Mouse (Mus musculus): ENCODE results near the gene Zbtb7b.

Gene Zbtb7b

GRCm38 (mm10) chr3:89388901-89389740 is 5.5 kb downstream of the Zbtb7b start:
- peak; percentile 42 to 71 for DNase-seq (ENCODE audit: low spot score in 2 of 2)

- peak; percentile 77 to 82 for DNase-seq (ENCODE audit: low spot score in 2 of 2)
These were observed 6.3 kb downstream of the Zbtb7b start for GRCm38 (mm10) chr3:89388134-89388881.

GRCm38 (mm10) chr3:89387632-89388031 is 6.9 kb downstream of the Zbtb7b start:
- DNase-seq (ENCODE audit: low spot score in 2 of 2): peak in 1 of 2 experiments; percentile 38

GRCm38 (mm10) chr3:89386438-89387420 is 7.8 kb downstream of the Zbtb7b start:
- no peak for DNase-seq (ENCODE audit: low spot score in 2 of 2)

- DNase-seq (ENCODE audit: low spot score in 2 of 2): no peak
These were observed 9.1 kb downstream of the Zbtb7b start for GRCm38 (mm10) chr3:89385451-89385850.

- DNase-seq (ENCODE audit: low spot score in 2 of 2): no peak
These were observed 10.1 kb downstream of the Zbtb7b start for GRCm38 (mm10) chr3:89384331-89385076.

GRCm38 (mm10) chr3:89383651-89384255 is 10.8 kb downstream of the Zbtb7b start:
- no peak for DNase-seq (ENCODE audit: low spot score in 2 of 2)

GRCm38 (mm10) chr3:89382950-89383349 is 11.6 kb downstream of the Zbtb7b start:
- DNase-seq (ENCODE audit: low spot score in 2 of 2): no peak

- no peak for DNase-seq (ENCODE audit: low spot score in 2 of 2)
These were observed 12.3 kb downstream of the Zbtb7b start for GRCm38 (mm10) chr3:89382033-89382882.

- DNase-seq (ENCODE audit: low spot score in 2 of 2): no peak
These were observed 13.3 kb downstream of the Zbtb7b start for GRCm38 (mm10) chr3:89381233-89381632.

GRCm38 (mm10) chr3:89380711-89381110 is 13.9 kb downstream of the Zbtb7b start:
- DNase-seq (ENCODE audit: low spot score in 2 of 2): no peak

- no peak for DNase-seq (ENCODE audit: low spot score in 2 of 2)
These were observed 14.3 kb downstream of the Zbtb7b start for GRCm38 (mm10) chr3:89380291-89380690.

- peak in 1 of 2 experiments; percentile 36 for DNase-seq (ENCODE audit: low spot score in 2 of 2)
These were observed 15.0 kb downstream of the Zbtb7b start for GRCm38 (mm10) chr3:89379388-89380131.

- peak; percentile 72 to 76 for DNase-seq (ENCODE audit: low spot score in 2 of 2)
These were observed 16.0 kb downstream of the Zbtb7b start for GRCm38 (mm10) chr3:89378394-89379067.

GRCm38 (mm10) chr3:89377831-89378230 is 16.7 kb downstream of the Zbtb7b start:
- DNase-seq (ENCODE audit: low spot score in 2 of 2): no peak

GRCm38 (mm10) chr3:89373581-89374231 is 20.9 kb downstream of the Zbtb7b start:
- no peak for DNase-seq (ENCODE audit: low spot score in 2 of 2)

GRCm38 (mm10) chr3:89367338-89367737 is 27.2 kb downstream of the Zbtb7b start:
- no peak for DNase-seq (ENCODE audit: low spot score in 2 of 2)

All from right cerebral cortex, postnatal 10 days (tissue).